Mouse (Mus musculus) granulocyte monocyte progenitor cell, adult 5-6 weeks (primary cell): ENCODE measurements around the gene Tmem206. TPM values are rescaled to one million over a fixed set of nuclear protein-coding genes. Genes with fewer than 3 reads are reported as not detected.

Experiments used
- ATAC-seq: replicated peaks from 2 replicates; pipeline ENCODE4 v1.8.0; 2016; ENCODE audit warnings: mild to moderate bottlenecking, moderate TSS enrichment, inconsistent platforms; ENCODE audit not compliant: poor library complexity, severe bottlenecking
- total RNA-seq, 2 experiments: library from RNA; stranded (forward) in 1 of 2; stranded (reverse) in 1 of 2; fragments of 200-712, 200-1000 nt in 1 of 2; fragments of >200 nt in 1 of 2; fragmentation: Nextera tagmentation in 1 of 2; gene quantifications; 2 replicates each; pipeline ENCODE4 v1.2.3; 2014 to 2017

Tmem206 gene
- total RNA-seq (2014; fragmentation: Nextera tagmentation) (25.5 and 27.2 TPM in 2 replicates), total RNA-seq (2017) (19.7 and 23.2 TPM in 2 replicates)

DNA sequence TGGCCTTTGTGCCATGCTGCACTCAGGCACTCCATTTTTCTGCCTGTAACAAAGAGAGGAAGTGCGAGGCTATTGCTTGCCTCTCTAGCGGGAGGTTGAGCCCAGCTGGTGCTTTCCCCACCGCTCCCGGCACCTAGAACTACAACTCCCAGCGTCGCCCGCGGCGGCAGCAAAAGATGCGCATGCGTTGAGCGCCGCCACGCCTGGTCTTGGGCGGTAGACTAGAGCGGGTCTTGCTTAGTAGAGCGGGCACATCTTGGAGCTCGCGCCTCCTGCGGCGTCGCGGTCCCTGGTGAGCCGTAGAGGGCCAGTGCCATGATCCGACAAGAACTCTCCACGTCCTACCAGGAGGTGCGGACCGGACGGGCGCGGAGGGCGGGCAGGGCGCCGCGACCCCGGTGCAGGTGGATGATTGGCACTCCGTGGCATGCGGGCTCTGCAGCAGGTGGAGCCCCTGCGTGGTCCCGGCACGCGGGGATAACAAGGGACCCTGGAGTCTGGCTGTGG, at the start of gene Tmem206:
Gene Tmem206 (plus strand): TSS at position 187 of the 507 bp plus-strand sequence.
- peak; percentile 80 for ATAC-seq

DNA sequence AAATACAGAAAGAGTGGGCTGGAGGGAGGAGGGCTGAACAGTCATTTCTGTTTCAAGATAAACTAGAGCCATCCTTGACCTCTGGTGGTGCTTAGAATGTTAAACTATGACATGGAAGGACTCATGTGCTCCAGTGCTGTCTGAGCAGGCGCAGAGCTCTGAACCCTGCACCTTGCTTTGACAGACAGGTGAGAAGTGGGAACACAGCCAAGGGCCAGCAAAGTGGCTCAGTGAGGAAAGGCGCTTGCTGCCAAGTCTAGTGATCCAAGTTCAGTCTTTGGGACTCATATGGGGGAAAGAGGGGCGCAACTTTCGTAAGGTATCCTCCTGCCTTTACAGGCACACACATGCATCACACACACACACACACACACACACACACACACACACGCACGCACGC, 49.5 kb upstream of the Tmem206 start:
- ATAC-seq: no peak

DNA sequence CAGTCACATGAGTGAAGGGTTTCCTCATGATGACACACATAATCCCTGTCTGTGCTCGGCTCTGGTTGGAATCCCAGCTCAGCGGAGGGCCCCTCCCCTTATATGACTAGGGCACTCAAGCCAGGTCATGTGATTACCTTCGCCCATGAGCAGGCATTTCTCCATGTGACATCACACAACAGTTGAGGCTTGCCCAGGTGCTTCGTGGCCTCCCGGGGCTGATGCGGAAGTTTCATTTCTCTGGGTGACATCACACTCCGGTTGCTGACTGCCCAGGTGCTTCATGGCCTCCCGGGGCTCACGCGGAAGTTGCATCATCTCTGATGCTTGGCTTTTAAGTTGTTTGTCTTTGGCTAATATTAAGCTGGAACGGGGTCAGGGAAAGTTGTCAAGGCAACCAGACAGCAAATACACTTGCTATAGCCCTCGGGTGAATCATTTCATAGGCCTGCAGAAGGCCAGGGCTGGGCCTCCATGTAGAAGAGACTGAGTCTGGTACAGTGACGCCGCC, 48.1 kb upstream of the Tmem206 start:
- peak; percentile 62 for ATAC-seq

DNA sequence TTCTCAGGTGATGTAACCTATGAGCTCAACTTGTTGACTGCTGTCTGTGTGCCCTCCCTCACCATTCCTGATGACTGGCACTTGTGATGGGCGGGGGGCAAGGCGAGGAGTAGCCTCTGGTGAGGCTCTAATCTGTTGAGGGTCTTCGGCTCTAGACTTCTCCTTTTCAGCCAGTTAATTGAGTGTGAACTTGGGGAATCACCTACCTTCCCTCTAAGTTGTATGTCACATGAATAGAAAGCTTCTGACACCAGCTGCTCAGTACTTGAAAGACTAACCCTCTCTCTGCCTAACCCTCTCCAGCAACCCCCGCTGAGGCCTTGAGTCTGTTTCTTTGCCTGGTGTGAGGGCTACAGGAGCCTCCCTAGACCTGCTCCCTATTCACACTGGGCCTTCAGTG, 47.4 kb upstream of the Tmem206 start:
- ATAC-seq: no peak

DNA sequence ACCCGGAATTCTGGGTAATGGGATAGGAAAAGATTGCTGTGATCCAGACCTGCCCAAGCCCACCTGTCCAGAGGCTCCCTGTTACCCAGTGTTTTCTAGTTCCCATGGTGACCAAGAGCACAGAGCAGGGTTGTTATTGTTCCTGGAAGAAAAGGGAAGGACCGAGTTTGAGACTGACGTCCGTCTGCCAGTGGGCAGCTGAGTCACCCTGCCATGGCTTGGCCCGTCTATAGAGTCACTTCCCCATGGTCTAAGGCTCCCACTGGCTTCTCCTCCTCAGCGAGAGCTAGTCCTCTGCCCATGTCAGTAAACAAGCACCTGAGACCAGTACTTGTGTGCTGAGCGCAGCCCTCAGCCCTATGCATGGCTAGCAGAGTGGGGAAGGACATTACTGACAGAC, 44.5 kb upstream of the Tmem206 start:
- peak; percentile 77 for ATAC-seq

DNA sequence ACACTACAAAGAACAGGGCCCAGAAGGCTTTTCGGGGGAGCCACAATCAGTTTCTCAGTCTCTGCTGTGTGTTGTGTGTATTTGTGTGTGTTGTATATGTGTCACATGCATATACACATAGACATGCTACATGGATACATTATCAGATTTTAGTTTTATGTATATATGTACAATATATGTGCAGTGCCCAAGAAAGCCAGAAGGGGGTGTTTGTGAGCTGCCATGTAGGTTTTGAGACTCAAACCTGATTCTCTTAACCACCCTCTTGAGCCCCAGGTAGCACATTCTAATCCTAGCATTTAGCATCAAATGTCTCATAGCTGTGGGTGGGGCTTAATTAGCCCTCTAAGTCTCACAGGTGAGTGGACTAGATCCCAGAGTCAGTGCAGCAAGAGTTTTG, 43.4 kb upstream of the Tmem206 start:
- ATAC-seq: no peak

DNA sequence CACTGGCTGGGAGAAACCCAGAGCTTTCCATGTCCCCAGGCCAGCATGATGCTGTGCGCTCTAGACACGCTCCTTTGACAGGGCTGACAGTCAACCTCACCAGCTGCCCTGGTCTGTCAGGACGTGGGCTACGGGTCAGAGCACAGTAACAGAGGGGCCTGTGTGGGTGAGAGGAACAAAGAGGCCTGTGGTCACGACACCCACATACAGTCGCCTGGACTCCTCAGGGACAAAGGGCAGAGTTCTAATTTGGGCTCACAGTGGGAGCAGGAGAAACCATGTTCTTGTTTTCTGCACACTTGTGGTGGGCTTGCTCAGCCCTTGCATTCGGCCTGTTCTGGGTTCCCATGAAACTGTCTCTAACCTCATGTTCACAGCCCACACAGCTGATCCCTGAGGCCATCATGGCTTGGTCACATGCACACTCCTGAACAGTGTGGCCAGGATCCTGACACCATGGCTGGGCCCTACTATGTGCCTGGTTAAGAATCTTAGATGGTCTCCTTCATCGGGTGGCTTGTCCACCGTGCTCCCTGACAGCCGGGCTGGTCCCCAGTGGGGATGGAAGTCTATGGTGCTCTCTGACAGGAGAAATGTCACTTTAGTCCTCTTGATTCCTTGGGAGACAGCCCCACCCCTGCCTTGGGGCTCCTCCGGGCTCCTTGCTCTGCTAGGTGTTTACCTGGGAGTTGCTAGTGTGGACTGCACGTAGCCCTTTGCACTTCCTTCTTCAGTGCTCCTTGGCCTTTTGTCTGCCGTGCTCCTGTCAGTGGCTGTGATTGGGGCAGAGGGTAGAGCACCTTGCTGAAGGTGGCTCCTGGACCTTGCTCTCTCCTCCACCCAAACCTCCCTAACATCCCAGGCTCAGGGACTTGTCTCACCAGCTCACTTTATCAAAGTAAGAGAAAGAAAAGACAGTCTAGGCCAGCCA, 42.3 kb upstream of the Tmem206 start:
- no peak for ATAC-seq

DNA sequence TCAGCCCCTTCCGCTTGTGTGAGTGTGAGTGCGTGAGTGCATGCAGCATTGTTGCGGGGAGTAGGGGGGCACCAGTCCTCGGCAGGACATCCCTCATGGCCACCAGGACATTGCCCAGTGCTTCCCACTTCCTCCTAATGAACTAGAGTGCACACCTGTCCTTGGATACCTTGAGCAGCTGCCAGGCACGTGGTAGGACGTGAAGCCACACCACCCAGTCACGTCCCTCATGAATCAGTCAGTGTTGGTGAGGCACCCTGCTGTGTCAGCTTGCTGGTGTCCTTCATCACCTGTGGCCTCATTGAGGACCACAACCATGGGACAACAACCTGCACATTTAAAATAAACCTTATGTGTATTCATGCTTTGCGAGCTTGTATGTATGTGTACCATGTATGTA, 41.2 kb upstream of the Tmem206 start:
- ATAC-seq: no peak

DNA sequence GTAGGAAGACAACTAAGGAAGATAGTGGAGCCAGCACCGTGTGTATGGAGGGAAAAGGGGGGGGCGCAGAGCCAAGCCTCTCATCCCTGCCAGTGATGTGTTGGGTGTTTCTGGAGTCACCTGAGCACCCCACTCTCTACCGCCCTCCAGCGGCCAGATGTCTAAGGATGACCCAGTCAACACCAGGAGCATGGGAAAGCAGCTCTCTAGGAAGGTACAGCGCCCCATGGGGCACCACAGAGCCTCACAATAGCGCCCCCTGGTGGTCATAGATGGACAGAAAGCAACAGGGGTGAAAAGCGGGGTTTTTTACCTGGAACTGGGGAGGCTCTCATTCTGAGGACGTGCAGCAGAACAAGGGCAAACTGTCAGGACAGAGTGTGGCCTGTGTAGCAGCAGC, 37.0 kb upstream of the Tmem206 start:
- peak; percentile 86 for ATAC-seq

DNA sequence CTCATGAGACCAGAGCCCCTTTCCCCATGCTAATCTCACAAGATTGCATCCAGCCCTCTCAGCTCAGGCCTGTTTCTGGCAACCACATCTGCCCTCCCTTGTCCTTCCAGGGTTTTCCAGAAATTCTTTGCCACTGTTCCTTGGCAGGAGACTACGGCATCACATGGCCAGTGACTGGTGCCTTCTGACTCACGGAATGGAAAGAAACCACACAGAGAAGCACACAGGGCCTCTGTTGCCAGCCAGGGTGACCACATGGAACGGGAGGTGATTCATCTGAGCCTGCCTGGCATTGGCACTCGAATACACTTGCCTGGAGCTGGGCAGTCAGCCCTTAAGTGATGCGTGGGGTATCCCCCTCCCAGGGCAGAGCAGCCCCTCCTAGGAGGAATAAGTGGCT, 33.4 kb upstream of the Tmem206 start:
- no peak for ATAC-seq

DNA sequence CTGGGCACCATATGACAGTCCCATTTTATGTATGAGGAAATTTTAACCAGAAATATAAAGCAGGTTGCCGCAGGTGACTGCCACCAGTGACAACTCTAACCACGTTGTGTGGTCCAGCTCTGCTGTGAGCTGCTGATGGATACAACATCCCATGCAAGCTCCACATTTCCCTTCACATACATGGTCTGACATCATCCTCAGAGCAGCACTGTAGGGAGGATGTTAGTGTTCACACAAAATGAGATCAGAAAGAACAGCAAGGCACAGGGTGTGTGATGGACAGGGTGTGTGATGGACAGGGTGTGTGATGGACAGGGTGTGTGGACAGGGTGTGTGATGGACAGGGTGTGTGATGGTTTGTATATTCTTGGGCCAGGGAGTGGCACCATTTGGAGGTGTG, 32.7 kb upstream of the Tmem206 start:
- no peak for ATAC-seq

DNA sequence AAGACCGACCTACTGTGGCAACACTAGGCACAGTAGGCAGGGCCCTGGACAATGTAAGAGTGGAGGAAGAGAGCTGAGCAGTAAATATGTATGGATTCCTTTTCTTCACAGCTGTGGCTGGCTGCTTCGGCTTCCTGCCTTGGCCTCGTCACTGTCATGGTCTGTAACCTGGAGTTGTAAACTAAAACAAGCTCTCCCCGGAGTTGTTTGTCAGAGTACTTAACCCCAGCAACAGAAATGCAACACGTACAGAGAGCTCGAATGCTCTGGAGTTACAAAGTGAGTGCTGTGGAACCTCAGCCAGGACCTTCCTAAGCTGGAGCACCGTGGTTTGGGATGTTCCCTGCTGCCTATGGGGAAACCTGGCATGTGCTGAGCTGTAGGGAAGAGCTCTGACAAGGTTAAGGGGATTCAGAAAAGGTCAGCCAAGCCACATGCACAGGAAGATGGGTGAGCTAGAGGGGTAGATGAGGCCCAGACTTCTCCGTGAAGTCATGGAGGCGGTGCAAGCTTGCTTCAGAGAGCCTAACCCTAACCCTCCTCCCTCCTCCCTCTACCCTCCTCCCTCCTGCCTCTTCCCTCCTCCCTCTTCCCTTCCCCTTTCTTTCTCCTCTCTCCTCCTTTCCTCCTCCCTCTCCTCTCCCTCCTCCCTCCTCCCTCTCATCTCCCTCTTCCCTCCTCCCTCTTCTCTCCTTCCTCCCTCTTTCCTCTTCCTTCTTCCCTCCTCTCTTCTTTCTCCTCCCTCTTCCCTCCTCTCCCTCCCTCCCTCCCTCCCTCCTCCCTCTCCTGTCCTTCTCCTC, 31.5 kb upstream of the Tmem206 start:
- no peak for ATAC-seq

DNA sequence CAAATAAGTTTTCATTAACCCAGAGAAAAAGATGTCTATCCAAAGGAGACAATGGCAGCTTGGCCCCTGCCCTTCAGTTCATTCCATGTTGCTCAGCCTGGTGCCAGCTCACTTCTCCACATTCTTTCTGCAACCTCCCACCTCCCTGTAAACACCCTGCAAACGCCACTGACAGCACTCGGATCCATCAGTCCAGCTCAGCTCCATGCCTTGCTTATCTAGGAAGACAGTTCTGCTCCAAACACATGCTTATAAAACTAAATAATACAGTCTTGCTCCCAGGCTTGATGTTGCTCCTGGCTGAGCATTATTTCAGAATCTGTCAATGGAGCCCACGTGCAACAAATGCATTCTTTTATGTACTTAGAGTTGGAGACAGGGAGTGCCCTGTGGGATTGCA, 29.9 kb upstream of the Tmem206 start:
- no peak for ATAC-seq

DNA sequence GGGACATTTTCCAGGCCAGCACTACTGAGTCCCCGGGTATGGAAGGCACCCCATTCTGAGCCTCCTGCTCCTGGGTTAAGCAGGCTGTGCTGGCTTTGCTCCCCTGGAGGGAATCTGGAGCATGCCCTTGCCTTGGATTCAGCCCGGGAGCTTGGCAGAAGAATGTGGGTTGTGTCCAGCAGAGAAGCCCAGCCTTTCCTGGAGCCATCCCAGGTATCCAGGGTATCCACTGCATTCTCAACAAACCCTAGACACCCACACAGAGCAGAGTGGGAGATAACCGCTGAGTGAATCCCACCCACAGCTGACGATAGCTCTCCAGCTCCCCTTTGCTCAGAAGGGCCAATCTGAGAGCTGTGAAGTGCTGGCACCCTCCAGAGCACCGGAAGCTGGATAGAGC, 29.3 kb upstream of the Tmem206 start:
- ATAC-seq: no peak

DNA sequence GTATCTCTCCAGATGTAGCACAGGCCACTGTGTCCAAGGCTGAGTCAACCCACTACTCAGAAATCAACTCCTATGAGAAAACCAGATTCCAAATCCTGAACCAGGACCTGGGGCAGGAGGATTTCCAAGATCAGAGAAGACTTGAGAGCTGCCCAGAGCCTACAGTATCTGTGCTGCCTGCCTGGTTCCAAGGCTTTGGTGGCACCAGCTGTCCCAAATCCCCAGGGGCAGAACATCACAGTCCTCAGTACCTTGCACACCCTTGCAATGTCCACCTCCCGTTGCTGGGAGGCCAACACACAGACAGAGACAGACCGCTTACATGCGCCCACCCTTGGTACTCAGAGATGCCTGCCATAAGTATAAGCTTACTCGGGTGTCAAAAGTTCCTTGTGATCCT, 27.4 kb upstream of the Tmem206 start:
- ATAC-seq: no peak

DNA sequence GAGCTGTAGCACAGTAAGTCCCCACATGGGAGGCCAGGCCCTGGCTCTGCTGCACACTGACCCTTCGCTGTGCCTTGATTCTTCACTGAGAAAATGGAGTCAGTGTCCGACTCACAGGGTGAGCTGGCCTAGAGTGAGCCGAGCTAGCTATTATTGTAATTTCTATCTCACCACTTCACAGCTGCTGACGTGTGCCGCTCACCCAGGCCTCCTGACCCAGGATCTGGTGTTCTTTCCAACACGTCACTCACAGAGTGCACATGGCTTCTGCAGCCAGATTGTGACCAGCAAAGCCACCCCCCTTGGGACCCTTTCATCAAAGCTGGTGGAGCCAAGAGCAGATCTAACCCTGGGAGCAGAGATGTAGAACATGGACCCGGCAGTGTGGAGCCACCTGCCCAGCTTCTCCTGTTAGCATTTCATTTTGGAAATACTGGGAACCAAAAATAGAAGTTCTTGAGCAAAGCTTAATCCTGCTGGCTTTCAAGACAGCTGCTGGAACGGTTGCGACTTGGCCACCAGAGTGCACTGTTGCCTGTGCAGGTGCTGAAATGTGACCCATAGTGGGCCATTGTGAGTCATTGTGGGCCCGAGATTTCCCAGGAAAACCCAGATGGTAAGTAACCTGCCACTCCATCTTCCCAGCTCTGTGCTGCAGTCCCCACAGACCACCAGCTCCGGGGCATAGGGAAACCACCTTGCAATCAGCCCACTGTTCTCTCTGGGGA, 26.3 kb upstream of the Tmem206 start:
- no peak; the same call in 1 of the 2 replicates for ATAC-seq

DNA sequence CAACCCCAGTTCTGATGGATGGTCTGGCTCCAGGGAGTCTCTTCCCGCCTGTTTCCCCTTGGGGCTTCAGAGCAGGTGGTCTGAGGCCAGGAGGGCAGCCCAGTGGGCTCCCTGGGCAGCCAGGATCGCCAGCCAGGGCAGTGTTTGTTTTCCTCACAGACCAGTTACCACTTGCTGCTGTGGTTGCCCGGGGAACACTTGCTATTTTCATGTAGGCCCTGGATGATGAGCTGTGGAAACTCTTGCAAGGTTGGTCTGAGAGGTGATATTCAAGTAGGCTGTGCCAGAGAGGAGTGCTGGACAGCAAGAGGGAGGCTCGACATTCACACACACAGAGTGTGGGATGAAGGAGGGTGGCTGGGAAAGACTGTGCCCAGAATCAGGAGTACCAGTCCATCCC, 23.8 kb upstream of the Tmem206 start:
- no peak for ATAC-seq

DNA sequence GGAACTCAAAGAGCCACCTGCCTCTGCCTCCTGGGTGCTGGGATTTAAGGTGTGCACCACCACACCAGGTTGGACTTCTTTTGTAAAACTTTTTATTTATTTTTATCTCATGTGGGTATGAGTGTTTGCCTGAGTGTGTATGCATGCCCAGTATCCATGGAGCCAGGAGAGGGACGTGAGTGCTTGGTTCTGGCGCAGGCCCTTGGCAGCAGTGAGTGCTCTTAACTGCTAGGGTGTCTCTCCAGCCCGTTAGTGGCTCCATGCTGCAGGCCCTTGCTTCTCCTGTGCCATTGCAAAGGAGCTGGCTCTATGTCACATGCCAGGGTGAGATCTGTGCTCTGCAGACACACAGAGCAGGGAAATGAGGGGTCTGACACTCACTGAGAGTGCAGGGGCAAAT, 22.0 kb upstream of the Tmem206 start:
- ATAC-seq: no peak

DNA sequence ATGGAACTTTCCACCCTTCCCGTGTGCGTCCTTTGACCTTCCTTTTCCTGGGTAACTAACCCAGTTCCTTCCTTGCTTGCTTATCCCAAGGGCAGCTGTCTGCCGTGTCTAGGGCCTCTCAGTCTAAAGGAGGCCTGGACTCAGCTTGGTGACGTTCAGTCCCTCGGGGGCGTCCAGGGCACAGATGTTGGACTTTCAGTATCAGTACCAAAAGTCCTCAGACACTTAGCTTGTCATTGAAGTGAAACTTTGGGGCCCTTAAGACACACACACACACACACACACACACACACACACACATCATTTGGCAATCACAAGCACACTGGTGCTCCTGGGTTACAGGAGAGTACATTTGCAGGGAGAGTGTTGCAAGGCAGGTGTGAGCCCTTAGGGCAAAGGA, 21.5 kb upstream of the Tmem206 start:
- ATAC-seq: no peak

DNA sequence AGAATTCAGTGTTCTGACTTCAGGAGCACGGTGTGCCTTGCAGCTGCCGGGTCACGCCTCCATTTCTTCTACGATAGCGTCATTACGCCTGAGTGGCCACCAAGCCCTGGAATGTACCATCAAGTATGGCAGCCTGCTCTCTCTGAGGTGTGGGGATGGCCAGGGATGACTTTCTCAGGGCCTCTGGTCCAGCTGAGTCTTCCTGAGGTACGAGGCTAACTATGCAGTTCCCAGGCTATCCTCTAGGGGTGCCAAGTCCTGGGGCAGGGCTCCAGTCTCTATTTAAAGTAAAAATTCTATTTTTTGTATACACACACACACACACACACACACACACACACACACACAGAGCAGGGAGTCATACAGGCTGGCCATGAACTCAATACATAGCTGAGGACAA, 20.1 kb upstream of the Tmem206 start:
- peak; percentile 65; the same call in 1 of the 2 replicates for ATAC-seq
